In genomic region chr9:56134614-56135013, GRCm38 (mm10) we compare ENCODE assay signal across 29 mouse cellular contexts. TPM values are rescaled to one million over a fixed set of nuclear protein-coding genes. Genes with fewer than 3 reads are reported as not detected.
A peak's percentile ranks its signal among the peaks of the same experiment; 100 is the strongest.
DNase-seq lines count a peak whose midpoint lies in the region; ATAC-seq lines count a peak whose summit lies in the region.
"Had no signal": no experiment of that assay in that cellular context is flagged by ENCODE, and none has a peak within 500 bp of the region (broad histone marks: within the 10 kb centered on the region; RNA-seq: fewer than 3 reads in every experiment).

No protein-coding gene starts in this region.

- 80% methylated on average over 4 of the region's 4 CpGs for WGBS in heart, embryonic 12.5 days
- WGBS in intestine, embryonic 16.5 days: 84% methylated on average over 4 of the region's 4 CpGs
- WGBS in intestine, embryonic 15.5 days: 75% methylated on average over 4 of the region's 4 CpGs
- WGBS in forebrain, embryonic 13.5 days: 81% methylated on average over 4 of the region's 4 CpGs

- no peak overlapping the region for H3K9ac ChIP-seq in heart, embryonic 12.5 days
- no peak overlapping the region for H3K9ac ChIP-seq in intestine, embryonic 16.5 days (ENCODE audit: low read depth, low read length)
- no peak overlapping the region for H3K9ac ChIP-seq in intestine, embryonic 15.5 days
- H3K9ac ChIP-seq in forebrain, embryonic 13.5 days: no peak overlapping the region
- H3K9ac ChIP-seq: embryonic facial prominence, embryonic 12.5 days; forebrain, embryonic 12.5 days; kidney, embryonic 15.5 days; liver, embryonic 15.5 days had no signal

- ATAC-seq in heart, embryonic 12.5 days (ENCODE audit: insufficient number of reproducible peaks, low FRiP score): no peak
- ATAC-seq in intestine, embryonic 16.5 days: no peak
- ATAC-seq in intestine, embryonic 15.5 days: no peak
- ATAC-seq in forebrain, embryonic 13.5 days: no peak
- ATAC-seq: hindbrain, postnatal 0 days; Patski had no signal

- H3K9me3 ChIP-seq in heart, embryonic 12.5 days (replicated peaks): no peaks in the 10 kb centered on the region
- no peaks in the 10 kb centered on the region for H3K9me3 ChIP-seq in intestine, embryonic 16.5 days (ENCODE audit: control insufficient read depth, low read length)
- no peaks in the 10 kb centered on the region for H3K9me3 ChIP-seq in intestine, embryonic 15.5 days
- H3K9me3 ChIP-seq in forebrain, embryonic 13.5 days (replicated peaks): no peaks in the 10 kb centered on the region
- H3K9me3 ChIP-seq: embryonic facial prominence, embryonic 12.5 days; forebrain, embryonic 12.5 days; G1E; kidney, embryonic 15.5 days; liver, embryonic 15.5 days had no signal

- H3K4me1 ChIP-seq in heart, embryonic 12.5 days (replicated peaks): peaks cover 49% of the 10 kb centered on the region
- 0 out of 2 replicates have a peak, but pooled peaks cover 7% of the 10 kb centered on the region for H3K4me1 ChIP-seq in intestine, embryonic 16.5 days (ENCODE audit: control insufficient read depth, insufficient read depth, low read length)
- H3K4me1 ChIP-seq in intestine, embryonic 15.5 days (replicated peaks): no peaks in the 10 kb centered on the region
- H3K4me1 ChIP-seq in forebrain, embryonic 13.5 days: no peaks in the 10 kb centered on the region
- H3K4me1 ChIP-seq: forebrain, embryonic 12.5 days; liver, embryonic 15.5 days had no signal

- peaks cover 68% of the 10 kb centered on the region for H3K36me3 ChIP-seq in heart, embryonic 12.5 days
- peaks cover 10% of the 10 kb centered on the region for H3K36me3 ChIP-seq in intestine, embryonic 16.5 days (ENCODE audit: control insufficient read depth, insufficient read depth, low read length)
- H3K36me3 ChIP-seq in intestine, embryonic 15.5 days: peaks cover 21% of the 10 kb centered on the region
- H3K36me3 ChIP-seq in forebrain, embryonic 13.5 days (ENCODE audit: poor library complexity, severe bottlenecking): peaks cover 90% of the 10 kb centered on the region
- H3K36me3 ChIP-seq: G1E had no signal

- H3K4me2 ChIP-seq in heart, embryonic 12.5 days: no peak overlapping the region
- no peak overlapping the region for H3K4me2 ChIP-seq in intestine, embryonic 16.5 days (ENCODE audit: low read depth, low read length)
- H3K4me2 ChIP-seq in intestine, embryonic 15.5 days (replicated peaks): no peak overlapping the region
- H3K4me2 ChIP-seq in forebrain, embryonic 13.5 days: no peak overlapping the region
- H3K4me2 ChIP-seq: embryonic facial prominence, embryonic 12.5 days; forebrain, embryonic 12.5 days; kidney, embryonic 15.5 days; liver, embryonic 15.5 days; midbrain, embryonic 11.5 days had no signal

- peak overlapping the region; percentile 24 for H3K27ac ChIP-seq in heart, embryonic 12.5 days (ENCODE audit: poor library complexity, severe bottlenecking)
- peak overlapping the region; percentile 46; the same call in 1 of the 2 replicates for H3K27ac ChIP-seq in intestine, embryonic 16.5 days (ENCODE audit: low read length)
- H3K27ac ChIP-seq in intestine, embryonic 15.5 days: no peak overlapping the region
- no peak overlapping the region for H3K27ac ChIP-seq in forebrain, embryonic 13.5 days
- H3K27ac ChIP-seq: embryonic facial prominence, embryonic 12.5 days; forebrain, embryonic 12.5 days; hindbrain, postnatal 0 days; kidney, embryonic 15.5 days; liver, embryonic 15.5 days had no signal

- H3K27me3 ChIP-seq in heart, embryonic 12.5 days (replicated peaks): no peaks in the 10 kb centered on the region
- no peaks in the 10 kb centered on the region for H3K27me3 ChIP-seq in intestine, embryonic 16.5 days (replicated peaks; ENCODE audit: control insufficient read depth, insufficient read depth, low read length)
- no peaks in the 10 kb centered on the region for H3K27me3 ChIP-seq in intestine, embryonic 15.5 days (replicated peaks)
- H3K27me3 ChIP-seq in forebrain, embryonic 13.5 days: no peaks in the 10 kb centered on the region
- H3K27me3 ChIP-seq: CH12.LX; embryonic facial prominence, embryonic 12.5 days; forebrain, embryonic 12.5 days; kidney, embryonic 15.5 days; liver, embryonic 15.5 days; Patski had no signal

- no peak overlapping the region for H3K4me3 ChIP-seq in heart, embryonic 12.5 days
- H3K4me3 ChIP-seq in intestine, embryonic 16.5 days (ENCODE audit: low read length): no peak overlapping the region
- H3K4me3 ChIP-seq in intestine, embryonic 15.5 days (replicated peaks): no peak overlapping the region
- H3K4me3 ChIP-seq in forebrain, embryonic 13.5 days: no peak overlapping the region
- H3K4me3 ChIP-seq: embryonic facial prominence, embryonic 12.5 days; erythroblast, embryonic 14.5 days; forebrain, embryonic 12.5 days; kidney, embryonic 15.5 days; liver, embryonic 15.5 days had no signal

- DNase-seq in heart, adult 11 months: no peak
- peak; percentile 63 for DNase-seq in right cerebral cortex, adult 18-20 months
- no peak for DNase-seq in right cerebral cortex, postnatal 4 days
- DNase-seq: adrenal gland, postnatal 36 days; B cell, adult 2 months; cerebellum, adult 11 months; cerebellum, postnatal 10 days; gastrocnemius, postnatal 10 days; kidney, adult 11 months; kidney, postnatal 36 days; layer of hippocampus, postnatal 36 days; liver; lung, postnatal 10 days; spleen, adult 18-20 months; thymus, postnatal 14 days had no signal

RNA-seq across cellular contexts. Expression of gene Tspan3, which starts 30.7 kb away (rescaled TPM):
- 397 and 400 TPM in 2 replicates for polyA plus RNA-seq in heart, embryonic 12.5 days (2016; fragmentation: Nextera tagmentation; extraction: Ambion mirVana)
- 389 and 416 TPM in 2 replicates for polyA plus RNA-seq in intestine, embryonic 16.5 days (2015; fragmentation: Nextera tagmentation; extraction: Ambion mirVana)
- 404 and 411 TPM in 2 replicates for polyA plus RNA-seq in intestine, embryonic 15.5 days (2015; fragmentation: Nextera tagmentation; extraction: Ambion mirVana)
- polyA plus RNA-seq in forebrain, embryonic 13.5 days (2015; fragmentation: Nextera tagmentation; extraction: Ambion mirVana): 500 and 563 TPM in 2 replicates
- polyA plus RNA-seq: G1E had no signal

RNA-seq across cellular contexts. Expression of gene Pstpip1, which starts 44.9 kb away (rescaled TPM):
- 0.60 and 0.81 TPM in 2 replicates for polyA plus RNA-seq in heart, embryonic 12.5 days (2016; fragmentation: Nextera tagmentation; extraction: Ambion mirVana)
- polyA plus RNA-seq in intestine, embryonic 16.5 days (2015; fragmentation: Nextera tagmentation; extraction: Ambion mirVana): 1.6 and 2.3 TPM in 2 replicates
- polyA plus RNA-seq in intestine, embryonic 15.5 days (2015; fragmentation: Nextera tagmentation; extraction: Ambion mirVana): 1.5 and 1.6 TPM in 2 replicates
- 0.40 and 0.41 TPM in 2 replicates for polyA plus RNA-seq in forebrain, embryonic 13.5 days (2015; fragmentation: Nextera tagmentation; extraction: Ambion mirVana)

Comparison
In these comparisons a context has a peak if more than half of its experiments do, and no peak if none do; other contexts are left out.
1. H3K27ac ChIP-seq: peak in heart, embryonic 12.5 days (single experiment) and intestine, embryonic 16.5 days (single experiment); none in intestine, embryonic 15.5 days (single experiment) and forebrain, embryonic 13.5 days (single experiment).